Mouse (Mus musculus): ENCODE measurements around the gene Atp10a. TPM values are rescaled to one million over a fixed set of nuclear protein-coding genes. Genes with fewer than 3 reads are reported as not detected.
A peak's percentile ranks its signal among the peaks of the same experiment; 100 is the strongest.

Gene Atp10a
- 1.1 and 1.3 TPM in 2 replicates for polyA plus RNA-seq (2015; fragmentation: Nextera tagmentation; extraction: Ambion mirVana)

- Histone ChIP-seq H3K27me3 (peaks cover 9% of the 10 kb centered on the region; the same call in 1 of the 2 replicates), H3K4me3 (no peak within 1 kb of the TSS), H3K36me3 (no peaks in the 10 kb centered on the region), H3K4me1 (replicated peaks) (peaks cover 11% of the 10 kb centered on the region), H3K9ac (no peak within 1 kb of the TSS), H3K9me3 (no peaks in the 10 kb centered on the region), H3K27ac (replicated peaks) (no peak within 1 kb of the TSS), H3K4me2 (no peak within 1 kb of the TSS)
- 87% methylated on average over 6 of the region's 6 CpGs for WGBS
- no peak for ATAC-seq (ENCODE audit: low FRiP score, low read depth)
Measured at GRCm38 (mm10) chr7:58655866-58656265, at the start of gene Atp10a. Gene Atp10a (plus strand): TSS chr7:58656166.

DNA sequence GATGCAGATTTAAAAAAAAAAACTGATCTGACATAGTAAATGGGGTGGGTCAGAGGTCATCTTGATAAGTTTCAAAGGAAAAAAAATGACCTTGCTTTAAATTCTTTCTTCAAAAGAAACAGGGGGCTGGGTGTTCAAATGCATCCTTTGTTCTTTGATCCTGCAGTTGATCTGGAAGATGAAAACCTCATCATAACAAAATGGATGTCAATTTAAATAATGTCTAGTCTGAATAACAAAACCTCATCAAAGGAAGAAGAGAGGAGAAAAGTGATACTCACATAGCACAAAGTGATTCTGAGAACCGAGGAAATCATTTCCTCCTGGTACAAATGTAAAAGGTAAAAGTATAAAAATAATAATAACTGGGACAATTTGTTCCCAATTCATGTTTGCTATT lies 37.9 kb upstream of the Atp10a start:
- H3K9ac ChIP-seq: no peak overlapping the region
- WGBS: 65% methylated on average over 1 of the region's 1 CpGs
- no peaks in the 10 kb centered on the region for H3K36me3 ChIP-seq
- H3K4me3 ChIP-seq: no peak overlapping the region
- no peaks in the 10 kb centered on the region for H3K27me3 ChIP-seq
- H3K9me3 ChIP-seq: no peaks in the 10 kb centered on the region
- H3K27ac ChIP-seq (replicated peaks): no peak overlapping the region
- H3K4me2 ChIP-seq: no peak overlapping the region
- no peaks in the 10 kb centered on the region for H3K4me1 ChIP-seq (replicated peaks)
- ATAC-seq (ENCODE audit: low FRiP score, low read depth): no peak

DNA sequence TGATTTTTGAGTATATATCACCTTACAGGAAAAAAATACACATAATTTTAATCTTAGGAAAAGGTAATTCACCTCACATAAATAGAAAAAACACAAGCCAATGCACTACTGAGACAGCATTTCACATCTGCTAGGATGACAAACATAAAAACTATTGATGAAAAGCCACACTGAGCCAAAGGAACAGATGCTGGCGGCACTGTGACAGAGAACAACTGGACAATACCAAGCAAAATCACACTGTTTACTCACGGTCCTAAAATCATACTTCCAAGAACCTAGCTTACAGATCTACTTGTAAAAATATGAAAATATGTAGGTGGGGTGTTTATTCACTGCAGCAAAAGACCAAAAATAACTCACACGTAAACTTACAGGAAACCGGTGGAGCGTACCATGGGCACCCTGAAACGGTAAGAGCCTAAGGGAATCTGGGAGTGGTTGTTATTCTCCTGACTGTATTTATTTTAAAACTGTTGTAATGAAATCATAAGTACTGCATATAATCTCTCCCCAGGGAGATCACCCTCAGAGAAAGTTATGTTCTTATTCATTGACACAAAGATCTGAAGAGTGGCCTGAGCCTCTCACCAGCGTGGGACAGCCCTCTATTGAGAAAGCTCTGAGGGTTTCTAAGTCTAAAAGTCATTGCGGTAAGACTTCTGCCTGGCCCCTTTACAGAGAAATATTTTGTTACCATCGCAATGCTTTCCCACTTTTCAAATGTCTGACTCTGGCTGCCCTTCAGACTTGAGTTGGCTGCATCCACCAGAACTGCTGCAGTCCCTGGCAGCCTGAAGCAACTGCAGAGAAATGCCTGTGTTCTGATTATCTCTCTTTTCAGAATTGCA lies 29.4 kb upstream of the Atp10a start:
- no peak overlapping the region for H3K9ac ChIP-seq
- H3K9me3 ChIP-seq: no peaks in the 10 kb centered on the region
- no peak overlapping the region for H3K27ac ChIP-seq (replicated peaks)
- no peaks in the 10 kb centered on the region for H3K36me3 ChIP-seq
- no peak overlapping the region for H3K4me2 ChIP-seq
- H3K27me3 ChIP-seq: no peaks in the 10 kb centered on the region
- WGBS: 69% methylated on average over 9 of the region's 9 CpGs
- no peak for ATAC-seq (ENCODE audit: low FRiP score, low read depth)
- H3K4me1 ChIP-seq (replicated peaks): no peaks in the 10 kb centered on the region
- H3K4me3 ChIP-seq: no peak overlapping the region

DNA sequence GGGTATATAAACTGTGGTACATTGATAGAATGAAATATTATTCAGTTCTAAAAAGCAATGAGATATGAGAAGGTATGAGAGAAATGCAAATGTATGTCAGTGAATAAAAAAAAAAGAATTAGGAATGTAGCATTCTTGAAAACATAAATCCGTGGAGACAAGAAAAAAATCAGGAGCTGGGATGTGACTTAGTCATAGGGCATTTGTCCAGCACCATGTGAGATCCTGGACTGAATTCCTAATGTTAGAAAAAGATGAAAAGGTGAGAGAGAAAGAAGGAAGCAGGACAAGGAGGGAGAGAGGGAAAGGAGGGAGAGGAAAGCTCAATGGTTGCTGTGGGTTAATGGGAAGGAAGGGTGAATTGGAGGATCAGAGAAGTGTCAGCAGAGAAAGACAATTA lies 28.6 kb upstream of the Atp10a start:
- no peak for ATAC-seq (ENCODE audit: low FRiP score, low read depth)
- Histone ChIP-seq H3K4me3 (no peak overlapping the region), H3K9me3 (no peaks in the 10 kb centered on the region), H3K4me1 (replicated peaks) (no peaks in the 10 kb centered on the region), H3K36me3 (no peaks in the 10 kb centered on the region), H3K27ac (replicated peaks) (no peak overlapping the region), H3K27me3 (no peaks in the 10 kb centered on the region), H3K9ac (no peak overlapping the region), H3K4me2 (no peak overlapping the region)
- WGBS: 74% methylated on average over 1 of the region's 1 CpGs

GRCm38 (mm10) chr7:58629233-58629632 lies 26.7 kb upstream of the Atp10a start:
- WGBS: 88% methylated on average over 2 of the region's 2 CpGs

DNA sequence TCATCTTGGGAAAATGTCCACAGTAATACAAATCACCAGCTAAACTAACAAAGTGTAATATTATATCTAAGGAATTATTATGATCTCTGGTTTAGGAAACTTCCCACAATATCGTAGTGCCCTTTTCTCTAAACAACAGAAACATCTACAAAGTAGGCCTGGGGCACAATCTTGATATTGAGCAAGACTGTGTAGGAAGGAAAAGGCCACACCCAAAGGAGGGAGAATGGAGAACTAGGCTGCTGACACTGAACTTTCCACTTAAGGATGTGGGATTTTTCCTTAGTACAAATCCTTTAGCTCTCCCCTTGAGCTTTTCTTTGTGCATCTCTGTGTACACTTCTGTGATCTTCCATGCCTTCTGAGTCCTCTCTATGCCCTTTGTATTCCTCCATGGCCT lies 22.3 kb upstream of the Atp10a start:
- Histone ChIP-seq H3K9ac (no peak overlapping the region), H3K27me3 (no peaks in the 10 kb centered on the region), H3K4me2 (no peak overlapping the region), H3K9me3 (no peaks in the 10 kb centered on the region), H3K4me1 (replicated peaks) (no peaks in the 10 kb centered on the region), H3K4me3 (no peak overlapping the region), H3K27ac (replicated peaks) (no peak overlapping the region), H3K36me3 (no peaks in the 10 kb centered on the region)
- no peak for ATAC-seq (ENCODE audit: low FRiP score, low read depth)
- WGBS: 96% methylated on average over 1 of the region's 1 CpGs

More at GRCm38 (mm10) chr7:58629233-58629632, 26.7 kb upstream of the Atp10a start:
- Histone ChIP-seq H3K27ac (replicated peaks) (no peak overlapping the region), H3K4me3 (no peak overlapping the region), H3K36me3 (no peaks in the 10 kb centered on the region), H3K4me2 (no peak overlapping the region), H3K9ac (no peak overlapping the region), H3K27me3 (no peaks in the 10 kb centered on the region), H3K4me1 (replicated peaks) (no peaks in the 10 kb centered on the region), H3K9me3 (no peaks in the 10 kb centered on the region)
- ATAC-seq (ENCODE audit: low FRiP score, low read depth): no peak

DNA sequence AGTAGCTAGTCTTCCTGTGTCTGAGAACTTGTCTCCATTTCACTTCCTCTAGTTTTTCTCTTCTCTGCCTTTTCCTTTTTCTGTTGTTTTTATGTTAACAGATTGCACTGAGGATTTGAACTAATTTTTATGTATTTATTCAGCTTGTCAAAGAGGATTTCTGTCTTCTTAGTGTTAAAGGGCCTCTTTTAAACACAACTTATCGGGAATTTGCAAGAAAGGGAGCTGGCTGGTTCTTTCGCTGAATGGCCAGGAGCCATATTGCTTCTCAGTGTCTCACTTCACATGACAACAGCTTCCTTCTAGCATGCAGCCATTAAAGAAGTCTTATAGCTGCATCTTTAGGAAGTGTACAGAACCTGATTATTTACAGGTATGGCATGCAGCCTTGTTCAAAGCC lies 16.3 kb upstream of the Atp10a start:
- Histone ChIP-seq H3K4me3 (no peak overlapping the region), H3K9ac (no peak overlapping the region), H3K36me3 (no peaks in the 10 kb centered on the region), H3K4me2 (no peak overlapping the region), H3K9me3 (no peaks in the 10 kb centered on the region), H3K4me1 (replicated peaks) (no peaks in the 10 kb centered on the region), H3K27me3 (no peaks in the 10 kb centered on the region), H3K27ac (replicated peaks) (no peak overlapping the region)
- no peak for ATAC-seq (ENCODE audit: low FRiP score, low read depth)
- 84% methylated on average over 2 of the region's 2 CpGs for WGBS

DNA sequence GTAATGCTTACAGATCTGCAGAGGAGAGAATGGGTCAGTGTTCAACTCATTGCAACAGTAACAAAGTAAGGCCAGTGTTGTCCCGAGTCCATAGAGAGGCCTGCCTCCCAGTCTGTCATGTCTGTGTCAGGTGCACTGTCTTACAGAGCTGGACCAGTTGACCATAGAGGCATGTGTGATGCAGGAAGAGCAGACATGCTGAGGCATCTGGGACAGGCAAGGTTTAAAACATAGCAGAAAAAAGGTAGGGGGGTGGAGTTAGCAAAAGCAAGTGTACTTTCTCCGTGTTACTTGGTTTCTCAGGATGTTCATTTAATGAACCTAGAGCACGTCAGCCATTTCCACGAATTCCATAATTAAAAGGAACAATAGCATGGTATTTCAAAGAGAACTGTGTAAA lies 15.5 kb upstream of the Atp10a start:
- no peak overlapping the region for H3K4me3 ChIP-seq
- H3K9ac ChIP-seq: no peak overlapping the region
- no peaks in the 10 kb centered on the region for H3K9me3 ChIP-seq
- no peaks in the 10 kb centered on the region for H3K4me1 ChIP-seq (replicated peaks)
- no peaks in the 10 kb centered on the region for H3K27me3 ChIP-seq
- no peak for ATAC-seq (ENCODE audit: low FRiP score, low read depth)
- no peaks in the 10 kb centered on the region for H3K36me3 ChIP-seq
- H3K4me2 ChIP-seq: no peak overlapping the region
- WGBS: 87% methylated on average over 4 of the region's 4 CpGs
- no peak overlapping the region for H3K27ac ChIP-seq (replicated peaks)

DNA sequence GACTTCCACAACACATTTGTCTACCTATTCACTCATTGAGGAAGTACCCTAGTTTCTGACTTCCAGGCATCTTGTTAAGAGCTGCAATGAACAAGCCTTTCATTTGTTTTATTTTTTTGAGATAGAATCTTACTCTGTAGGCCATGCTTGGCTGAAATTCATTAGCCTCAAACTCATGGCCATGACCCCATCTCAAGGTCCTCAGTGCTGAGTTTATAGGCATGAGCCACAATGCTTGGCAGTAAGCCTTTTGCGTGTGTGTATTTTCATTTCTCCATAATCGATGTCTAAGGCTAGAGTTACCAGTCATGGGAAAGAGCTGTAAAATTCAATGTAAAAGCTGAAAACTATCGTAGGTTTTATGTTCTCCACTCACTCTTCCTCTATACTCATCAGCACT lies 14.1 kb upstream of the Atp10a start:
- no peak overlapping the region for H3K27ac ChIP-seq (replicated peaks)
- H3K4me3 ChIP-seq: no peak overlapping the region
- no peaks in the 10 kb centered on the region for H3K9me3 ChIP-seq
- 95% methylated on average over 3 of the region's 3 CpGs for WGBS
- H3K27me3 ChIP-seq: no peaks in the 10 kb centered on the region
- H3K4me2 ChIP-seq: no peak overlapping the region
- H3K4me1 ChIP-seq (replicated peaks): no peaks in the 10 kb centered on the region
- H3K9ac ChIP-seq: no peak overlapping the region
- no peak for ATAC-seq (ENCODE audit: low FRiP score, low read depth)
- no peaks in the 10 kb centered on the region for H3K36me3 ChIP-seq

GRCm38 (mm10) chr7:58647404-58647803 lies 8.6 kb upstream of the Atp10a start:
- Histone ChIP-seq H3K27ac (replicated peaks) (no peak overlapping the region), H3K9ac (no peak overlapping the region), H3K36me3 (no peaks in the 10 kb centered on the region), H3K4me2 (no peak overlapping the region), H3K4me1 (replicated peaks) (no peaks in the 10 kb centered on the region), H3K4me3 (no peak overlapping the region), H3K27me3 (no peaks in the 10 kb centered on the region), H3K9me3 (no peaks in the 10 kb centered on the region)
- no peak for ATAC-seq (ENCODE audit: low FRiP score, low read depth)
- WGBS: 72% methylated on average over 1 of the region's 1 CpGs

- Histone ChIP-seq H3K27ac (replicated peaks) (0 out of 2 replicates have a peak overlapping the region, but pooled peaks have one; percentile 2), H3K9me3 (no peaks in the 10 kb centered on the region), H3K4me3 (peak overlapping the region; percentile 86), H3K36me3 (no peaks in the 10 kb centered on the region), H3K4me1 (replicated peaks) (peaks cover 11% of the 10 kb centered on the region), H3K9ac (peak overlapping the region; percentile 52), H3K27me3 (peaks cover 9% of the 10 kb centered on the region; the same call in 1 of the 2 replicates), H3K4me2 (peak overlapping the region; percentile 89)
- WGBS: under 1% methylated on average over 73 of the region's 81 CpGs
- peak; percentile 90 for ATAC-seq (ENCODE audit: low FRiP score, low read depth)
Measured at GRCm38 (mm10) chr7:58657913-58658789, 2.2 kb downstream of the Atp10a start.

Measured in hindbrain, embryonic 15.5 days (tissue).